Mouse (Mus musculus) thymus, postnatal 25 days (tissue): ENCODE measurements around the gene Mdc1.

ENCODE experiments used
- DNase-seq: peaks from one replicate; pipeline ENCODE4 v3.0.0; 2022

Mdc1 gene

GRCm38 (mm10) chr17:35859835-35860234, 18.5 kb downstream of the Mdc1 start:
- no peak for DNase-seq

- no peak for DNase-seq
These were observed 19.5 kb downstream of the Mdc1 start for GRCm38 (mm10) chr17:35860831-35861197.

- DNase-seq = peak; percentile 88
These were observed 20.0 kb downstream of the Mdc1 start, which contains the start of gene Nrm for GRCm38 (mm10) chr17:35861198-35861857. Nrm (plus strand) TSS chr17:35861318.

GRCm38 (mm10) chr17:35864832-35865353, 23.6 kb downstream of the Mdc1 start:
- DNase-seq = no peak

- peak; percentile 50 for DNase-seq
These were observed 24.4 kb downstream of the Mdc1 start, which contains the start of gene Ppp1r18 for GRCm38 (mm10) chr17:35865481-35866280. Ppp1r18 (plus strand) TSS chr17:35865593.

- peak; percentile 63 for DNase-seq
These were observed 25.0 kb downstream of the Mdc1 start for GRCm38 (mm10) chr17:35866281-35866831.

- peak; percentile 71 for DNase-seq
These were observed 25.9 kb downstream of the Mdc1 start for GRCm38 (mm10) chr17:35866911-35867890.

GRCm38 (mm10) chr17:35868165-35868820, 27.0 kb downstream of the Mdc1 start:
- DNase-seq = peak; percentile 73

- peak; percentile 39 for DNase-seq
These were observed 27.6 kb downstream of the Mdc1 start for GRCm38 (mm10) chr17:35868961-35869345.

- peak; percentile 64 for DNase-seq
These were observed 28.2 kb downstream of the Mdc1 start for GRCm38 (mm10) chr17:35869346-35870067.

- DNase-seq = peak; percentile 89
These were observed 29.0 kb downstream of the Mdc1 start for GRCm38 (mm10) chr17:35870151-35870883.

GRCm38 (mm10) chr17:35870884-35871696, 29.8 kb downstream of the Mdc1 start:
- peak; percentile 58 for DNase-seq

- peak; percentile 91 for DNase-seq
These were observed 32.6 kb downstream of the Mdc1 start for GRCm38 (mm10) chr17:35873774-35874519.

GRCm38 (mm10) chr17:35874721-35875120, 33.4 kb downstream of the Mdc1 start:
- DNase-seq = no peak

- peak; percentile 95 for DNase-seq
These were observed 38.1 kb downstream of the Mdc1 start, which contains the start of gene Dhx16 for GRCm38 (mm10) chr17:35879245-35880057. Dhx16 (plus strand) TSS chr17:35879819.

GRCm38 (mm10) chr17:35882924-35883323, 41.6 kb downstream of the Mdc1 start:
- no peak for DNase-seq

GRCm38 (mm10) chr17:35883777-35884176, 42.5 kb downstream of the Mdc1 start:
- no peak for DNase-seq

GRCm38 (mm10) chr17:35887725-35888124, 46.4 kb downstream of the Mdc1 start:
- DNase-seq = no peak
